Mouse (Mus musculus): ENCODE measurements around the gene Dhx35.

DNA sequence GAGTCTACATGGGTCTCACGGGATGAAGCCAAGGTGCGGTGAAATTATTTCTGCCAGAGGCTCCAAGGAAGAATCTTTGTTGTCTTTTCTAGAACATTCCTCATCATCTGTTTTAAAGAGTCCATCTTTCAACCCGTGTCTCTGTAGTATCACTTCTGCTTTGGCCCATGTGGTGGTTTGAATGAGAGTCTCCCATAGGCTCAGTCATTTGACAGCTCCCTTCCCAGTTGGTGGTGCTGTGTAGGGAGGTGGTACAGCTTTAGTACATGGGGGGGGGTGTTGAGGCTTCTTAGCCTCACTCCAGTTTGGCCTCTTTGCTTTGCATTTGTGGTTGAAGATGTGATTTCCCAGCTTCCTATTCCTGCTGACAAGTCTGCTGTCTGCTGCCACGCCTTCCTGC, 96.7 kb downstream of the Dhx35 start:
- TF ChIP-seq POLR2A (IDR thresholded peaks at IDR 0.05; ENCODE audit: extremely low read depth, insufficient read depth, low read length) (no peak), CTCF (IDR thresholded peaks at IDR 0.05; ENCODE audit: low read depth, low read length) (no peak)

All from liver, adult 2 months (tissue).